Mouse (Mus musculus) spleen, embryonic (tissue): ENCODE measurements around the gene Zswim3.
"Not testable (repeated sequence)": the region's sequence is repeated elsewhere in the genome, so short reads cannot be mapped to it uniquely, and the experiment has no call there.

Experiments
- CTCF ChIA-PET: fragments of 350-600 bp; sonication (Branson Sonifier 250); formaldehyde crosslinking; loops from one replicate; lab custom pipeline; 2022; lab: Charles Lee

The Zswim3 gene

GRCm38 (mm10) chr2:164779481-164780086 is 25.3 kb upstream of the Zswim3 start, which contains the start of gene Tnnc2:
Gene Tnnc2 (minus strand): TSS chr2:164779967.
- CTCF ChIA-PET = no interaction called here

GRCm38 (mm10) chr2:164781876-164782275 is 23.0 kb upstream of the Zswim3 start:
- CTCF ChIA-PET = interaction anchor here (0.6 to 1.0 kb wide), 3 partner anchors 8 to 785 kb away, joined by 3 to 18 read pairs (median 6); no protein-coding TSS in a partner anchor

GRCm38 (mm10) chr2:164783926-164784581 is 20.8 kb upstream of the Zswim3 start:
- CTCF ChIA-PET = interaction anchor here (0.8 to 1.0 kb wide), 2 partner anchors 14 to 17 kb away, joined by 3 to 6 read pairs; no protein-coding TSS in a partner anchor

- CTCF ChIA-PET = interaction anchor here (1.0 to 1.1 kb wide), 2 partner anchors 9 to 12 kb away, joined by 3 to 4 read pairs; no protein-coding TSS in a partner anchor
Measured at GRCm38 (mm10) chr2:164784869-164785420, 20.0 kb upstream of the Zswim3 start.

GRCm38 (mm10) chr2:164785481-164786387 is 19.2 kb upstream of the Zswim3 start, which contains the start of gene Snx21:
Gene Snx21 (plus strand): TSS chr2:164785823.
- CTCF ChIA-PET = interaction anchor here (0.5 to 1.1 kb wide), 3 partner anchors 8 to 152 kb away, joined by 3 to 4 read pairs (median 3); no protein-coding TSS in a partner anchor

GRCm38 (mm10) chr2:164786388-164786885 is 18.5 kb upstream of the Zswim3 start:
- CTCF ChIA-PET = interaction anchor here (0.5 kb wide), 1 partner anchor 151 kb away, joined by 3 read pairs; no protein-coding TSS in a partner anchor

GRCm38 (mm10) chr2:164787032-164787431 is 17.9 kb upstream of the Zswim3 start:
- CTCF ChIA-PET = no interaction called here

- CTCF ChIA-PET = no interaction called here
Measured at GRCm38 (mm10) chr2:164787779-164788178, 17.1 kb upstream of the Zswim3 start.

GRCm38 (mm10) chr2:164788411-164788810 is 16.5 kb upstream of the Zswim3 start:
- CTCF ChIA-PET = interaction anchor here (0.5 kb wide), 1 partner anchor 118 kb away, joined by 3 read pairs; no protein-coding TSS in a partner anchor

- CTCF ChIA-PET = interaction anchor here (0.7 kb wide), 1 partner anchor 9 kb away, joined by 6 read pairs; no protein-coding TSS in a partner anchor
Measured at GRCm38 (mm10) chr2:164790451-164790850, 14.4 kb upstream of the Zswim3 start.

GRCm38 (mm10) chr2:164791841-164792261 is 13.0 kb upstream of the Zswim3 start:
- CTCF ChIA-PET = no interaction called here

GRCm38 (mm10) chr2:164792400-164793190 is 12.3 kb upstream of the Zswim3 start:
- CTCF ChIA-PET = interaction anchor here (1.6 kb wide), 1 partner anchor 11 kb away, joined by 3 read pairs; no protein-coding TSS in a partner anchor

- CTCF ChIA-PET = interaction anchor here (0.6 to 1.6 kb wide), 4 partner anchors 8 to 42 kb away, joined by 3 to 4 read pairs (median 4); partner anchors contain the start of genes Acot8, Snx21 and Zswim3
Measured at GRCm38 (mm10) chr2:164793236-164793635, 11.7 kb upstream of the Zswim3 start.

- CTCF ChIA-PET = interaction anchor here (0.6 to 1.6 kb wide), 7 partner anchors 8 to 350 kb away, joined by 3 to 8 read pairs (median 3); partner anchors contain the start of genes Acot8, Sdc4, Snx21 and Zswim3
Measured at GRCm38 (mm10) chr2:164793772-164794171, 11.1 kb upstream of the Zswim3 start.

- CTCF ChIA-PET = interaction anchor here (0.6 to 1.6 kb wide), 9 partner anchors 9 to 351 kb away, joined by 3 to 8 read pairs (median 3); partner anchors contain the start of genes Acot8, Sdc4, Snx21 and Zswim3
Measured at GRCm38 (mm10) chr2:164794293-164794692, 10.6 kb upstream of the Zswim3 start.

- CTCF ChIA-PET = no interaction called here
Measured at GRCm38 (mm10) chr2:164795868-164796267, 9.0 kb upstream of the Zswim3 start.

GRCm38 (mm10) chr2:164798554-164798953 is 6.3 kb upstream of the Zswim3 start:
- CTCF ChIA-PET = not testable (repeated sequence)

GRCm38 (mm10) chr2:164800252-164801004 is 4.5 kb upstream of the Zswim3 start:
- CTCF ChIA-PET = no interaction called here
